Mouse (Mus musculus): ENCODE data around the gene Cyp2u1.

The Cyp2u1 gene

GRCm38 (mm10) chr3:131303320-131303714 is 290 bp upstream of the Cyp2u1 start:
- DNase-seq: no peak

- DNase-seq: no peak
These were observed 3.1 kb downstream of the Cyp2u1 start for GRCm38 (mm10) chr3:131299908-131300307.

- DNase-seq: no peak
These were observed 3.9 kb downstream of the Cyp2u1 start for GRCm38 (mm10) chr3:131299078-131299477.

GRCm38 (mm10) chr3:131296893-131297292 is 6.1 kb downstream of the Cyp2u1 start:
- no peak for DNase-seq

GRCm38 (mm10) chr3:131295513-131296200 is 7.4 kb downstream of the Cyp2u1 start:
- peak; percentile 53 for DNase-seq

GRCm38 (mm10) chr3:131294503-131294902 is 8.5 kb downstream of the Cyp2u1 start:
- DNase-seq: no peak

GRCm38 (mm10) chr3:131292959-131293358 is 10.1 kb downstream of the Cyp2u1 start:
- DNase-seq: no peak

- DNase-seq: no peak
These were observed 10.7 kb downstream of the Cyp2u1 start for GRCm38 (mm10) chr3:131292349-131292748.

- DNase-seq: no peak
These were observed 11.1 kb downstream of the Cyp2u1 start for GRCm38 (mm10) chr3:131291890-131292289.

GRCm38 (mm10) chr3:131274151-131274550 is 28.9 kb downstream of the Cyp2u1 start:
- DNase-seq: peak; percentile 34

GRCm38 (mm10) chr3:131272374-131273100 is 30.5 kb downstream of the Cyp2u1 start:
- no peak for DNase-seq

GRCm38 (mm10) chr3:131271559-131272373 is 31.3 kb downstream of the Cyp2u1 start, which contains the start of gene Hadh:
Gene Hadh, minus strand, starts transcription at chr3:131272101.
- DNase-seq: peak; percentile 87

- DNase-seq: peak; percentile 56
These were observed 31.9 kb downstream of the Cyp2u1 start for GRCm38 (mm10) chr3:131271157-131271556.

- DNase-seq: no peak
These were observed 32.6 kb downstream of the Cyp2u1 start for GRCm38 (mm10) chr3:131270381-131270780.

- DNase-seq: peak; percentile 38
These were observed 36.5 kb downstream of the Cyp2u1 start for GRCm38 (mm10) chr3:131266366-131267050.

GRCm38 (mm10) chr3:131265516-131265915 is 37.5 kb downstream of the Cyp2u1 start:
- peak; percentile 18 for DNase-seq

GRCm38 (mm10) chr3:131263766-131264486 is 39.1 kb downstream of the Cyp2u1 start:
- DNase-seq: peak; percentile 64

- no peak for DNase-seq
These were observed 42.6 kb downstream of the Cyp2u1 start for GRCm38 (mm10) chr3:131260418-131260817.

GRCm38 (mm10) chr3:131259392-131259965 is 43.5 kb downstream of the Cyp2u1 start:
- DNase-seq: no peak

GRCm38 (mm10) chr3:131258921-131259320 is 44.1 kb downstream of the Cyp2u1 start:
- no peak for DNase-seq

- no peak for DNase-seq
These were observed 47.5 kb downstream of the Cyp2u1 start for GRCm38 (mm10) chr3:131255399-131255981.
